Mouse (Mus musculus): ENCODE measurements around the gene Ttc7. TPM values are rescaled to one million over a fixed set of nuclear protein-coding genes. Genes with fewer than 3 reads are reported as not detected.

The Ttc7 gene
- polyA plus RNA-seq, 1 experiment = not detected

GRCm38 (mm10) chr17:87315891-87316763 lies 33.4 kb downstream of the Ttc7 start:
- WGBS = 88% methylated on average over 23 of the region's 23 CpGs
- TF ChIP-seq POLR2A (IDR thresholded peaks at IDR 0.05; ENCODE audit: insufficient read depth, low read depth, low read length) = no peak
- no peak for TF ChIP-seq CTCF (IDR thresholded peaks at IDR 0.05; ENCODE audit: insufficient read depth, low read depth, low read length)
- Histone ChIP-seq H3K4me3 (ENCODE audit: insufficient read depth, low read depth, low read length) (no peak overlapping the region), H3K4me1 (ENCODE audit: control insufficient read depth, insufficient read depth, low read length) (peaks cover 26% of the 10 kb centered on the region), H3K27ac (ENCODE audit: insufficient read depth, low read depth, low read length) (no peak overlapping the region)

GRCm38 (mm10) chr17:87317271-87317670 lies 34.6 kb downstream of the Ttc7 start:
- TF ChIP-seq CTCF (IDR thresholded peaks at IDR 0.05; ENCODE audit: insufficient read depth, low read depth, low read length) (no peak), POLR2A (IDR thresholded peaks at IDR 0.05; ENCODE audit: insufficient read depth, low read depth, low read length) (no peak)
- Histone ChIP-seq H3K4me3 (ENCODE audit: insufficient read depth, low read depth, low read length) (no peak overlapping the region), H3K27ac (ENCODE audit: insufficient read depth, low read depth, low read length) (no peak overlapping the region), H3K4me1 (ENCODE audit: control insufficient read depth, insufficient read depth, low read length) (peaks cover 26% of the 10 kb centered on the region)
- 63% methylated on average over 6 of the region's 6 CpGs for WGBS

- TF ChIP-seq CTCF (IDR thresholded peaks at IDR 0.05; ENCODE audit: insufficient read depth, low read depth, low read length) (no peak), POLR2A (IDR thresholded peaks at IDR 0.05; ENCODE audit: insufficient read depth, low read depth, low read length) (no peak)
- WGBS = 72% methylated on average over 9 of the region's 9 CpGs
- H3K27ac ChIP-seq (ENCODE audit: insufficient read depth, low read depth, low read length) = no peak overlapping the region
- H3K4me3 ChIP-seq (ENCODE audit: insufficient read depth, low read depth, low read length) = no peak overlapping the region
- H3K4me1 ChIP-seq (ENCODE audit: control insufficient read depth, insufficient read depth, low read length) = peaks cover 26% of the 10 kb centered on the region
Observed at GRCm38 (mm10) chr17:87317947-87318346, 35.3 kb downstream of the Ttc7 start.

- Histone ChIP-seq H3K4me1 (ENCODE audit: control insufficient read depth, insufficient read depth, low read length) (peaks cover 28% of the 10 kb centered on the region), H3K4me3 (ENCODE audit: insufficient read depth, low read depth, low read length) (no peak overlapping the region), H3K27ac (ENCODE audit: insufficient read depth, low read depth, low read length) (no peak overlapping the region)
- WGBS = 95% methylated on average over 1 of the region's 1 CpGs
- no peak for TF ChIP-seq CTCF (IDR thresholded peaks at IDR 0.05; ENCODE audit: insufficient read depth, low read depth, low read length)
Observed at GRCm38 (mm10) chr17:87321673-87322072, 39.0 kb downstream of the Ttc7 start.

- peaks cover 31% of the 10 kb centered on the region for H3K4me1 ChIP-seq (ENCODE audit: control insufficient read depth, insufficient read depth, low read length)
- H3K27ac ChIP-seq (ENCODE audit: insufficient read depth, low read depth, low read length) = no peak overlapping the region
- TF ChIP-seq CTCF (IDR thresholded peaks at IDR 0.05; ENCODE audit: insufficient read depth, low read depth, low read length) (no peak), POLR2A (IDR thresholded peaks at IDR 0.05; ENCODE audit: insufficient read depth, low read depth, low read length) (no peak)
- no peak overlapping the region for H3K4me3 ChIP-seq (ENCODE audit: insufficient read depth, low read depth, low read length)
- WGBS = 83% methylated on average over 9 of the region's 9 CpGs
Observed at GRCm38 (mm10) chr17:87323215-87323614, 40.5 kb downstream of the Ttc7 start.

GRCm38 (mm10) chr17:87325501-87325900 lies 42.8 kb downstream of the Ttc7 start:
- Histone ChIP-seq H3K4me1 (ENCODE audit: control insufficient read depth, insufficient read depth, low read length) (peaks cover 52% of the 10 kb centered on the region), H3K4me3 (ENCODE audit: insufficient read depth, low read depth, low read length) (no peak overlapping the region), H3K27ac (ENCODE audit: insufficient read depth, low read depth, low read length) (no peak overlapping the region)
- 72% methylated on average over 15 of the region's 15 CpGs for WGBS
- no peak for TF ChIP-seq CTCF (IDR thresholded peaks at IDR 0.05; ENCODE audit: insufficient read depth, low read depth, low read length)
- TF ChIP-seq POLR2A (IDR thresholded peaks at IDR 0.05; ENCODE audit: insufficient read depth, low read depth, low read length) = no peak

GRCm38 (mm10) chr17:87326987-87327386 lies 44.3 kb downstream of the Ttc7 start:
- WGBS = 30% methylated on average over 6 of the region's 6 CpGs
- H3K4me3 ChIP-seq (ENCODE audit: insufficient read depth, low read depth, low read length) = no peak overlapping the region
- no peak for TF ChIP-seq CTCF (IDR thresholded peaks at IDR 0.05; ENCODE audit: insufficient read depth, low read depth, low read length)
- no peak for TF ChIP-seq POLR2A (IDR thresholded peaks at IDR 0.05; ENCODE audit: insufficient read depth, low read depth, low read length)
- H3K27ac ChIP-seq (ENCODE audit: insufficient read depth, low read depth, low read length) = peak overlapping the region; percentile 29; the same call in 1 of the 2 replicates
- peaks cover 67% of the 10 kb centered on the region for H3K4me1 ChIP-seq (ENCODE audit: control insufficient read depth, insufficient read depth, low read length)

GRCm38 (mm10) chr17:87327645-87328044 lies 45.0 kb downstream of the Ttc7 start:
- Histone ChIP-seq H3K27ac (ENCODE audit: insufficient read depth, low read depth, low read length) (peak overlapping the region; percentile 29; the same call in 1 of the 2 replicates), H3K4me1 (ENCODE audit: control insufficient read depth, insufficient read depth, low read length) (peaks cover 74% of the 10 kb centered on the region), H3K4me3 (ENCODE audit: insufficient read depth, low read depth, low read length) (no peak overlapping the region)
- TF ChIP-seq CTCF (IDR thresholded peaks at IDR 0.05; ENCODE audit: insufficient read depth, low read depth, low read length) (no peak), POLR2A (IDR thresholded peaks at IDR 0.05; ENCODE audit: insufficient read depth, low read depth, low read length) (no peak)
- WGBS = 46% methylated on average over 8 of the region's 8 CpGs

GRCm38 (mm10) chr17:87328177-87328768 lies 45.6 kb downstream of the Ttc7 start:
- H3K4me1 ChIP-seq (ENCODE audit: control insufficient read depth, insufficient read depth, low read length) = peaks cover 79% of the 10 kb centered on the region
- no peak overlapping the region for H3K4me3 ChIP-seq (ENCODE audit: insufficient read depth, low read depth, low read length)
- WGBS = 46% methylated on average over 8 of the region's 9 CpGs
- peak overlapping the region; percentile 57 for H3K27ac ChIP-seq (ENCODE audit: insufficient read depth, low read depth, low read length)
- no peak for TF ChIP-seq POLR2A (IDR thresholded peaks at IDR 0.05; ENCODE audit: insufficient read depth, low read depth, low read length)
- TF ChIP-seq CTCF (IDR thresholded peaks at IDR 0.05; ENCODE audit: insufficient read depth, low read depth, low read length) = no peak

All from olfactory bulb, adult 2 months (tissue).